Mouse (Mus musculus): ENCODE data around the gene Mast3. TPM values are rescaled to one million over a fixed set of nuclear protein-coding genes. Genes with fewer than 3 reads are reported as not detected.

Gene Mast3
- 40.6 and 40.8 TPM in 2 replicates for polyA plus RNA-seq (2012; rRNA removed)

DNA sequence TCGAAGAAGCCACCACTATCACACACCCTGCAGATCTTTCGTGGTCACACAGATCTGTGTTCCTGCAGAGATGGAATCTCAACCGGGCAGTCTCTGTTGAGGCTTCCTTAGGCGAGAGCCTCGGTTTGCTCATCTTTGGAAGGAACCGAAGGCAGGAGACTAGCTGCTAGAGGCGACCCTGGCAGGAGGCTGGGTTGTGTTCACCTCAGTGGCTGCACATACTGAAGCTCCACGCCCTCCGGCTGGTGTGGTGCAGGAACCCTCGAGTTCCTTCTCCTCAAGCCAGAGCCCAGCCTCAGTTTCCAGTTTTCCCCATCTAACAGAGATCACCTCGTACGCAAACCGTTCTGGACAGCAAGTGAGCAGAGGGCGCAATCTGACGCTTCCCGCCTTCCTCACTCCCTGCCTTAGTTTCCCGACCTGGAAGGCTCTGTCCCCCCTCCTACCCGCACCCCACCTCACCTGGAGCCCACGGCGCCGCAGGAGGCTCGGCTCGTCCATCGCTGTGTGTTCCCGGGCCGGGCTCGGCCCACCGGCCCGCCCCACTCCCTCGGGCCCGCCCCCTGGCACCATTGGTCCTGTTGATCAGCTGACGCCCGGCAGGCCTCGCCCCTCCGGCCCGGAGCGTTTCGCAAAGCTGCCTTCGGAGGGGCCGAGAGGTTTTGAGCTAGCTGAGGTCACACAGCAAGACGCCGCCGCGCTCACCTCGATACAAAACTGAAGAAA, at the start of gene Mast3:
Gene Mast3, minus strand, starts transcription at position 574 of the 726 bp plus-strand sequence.

GRCm38 (mm10) chr8:70839408-70840351, 34.8 kb upstream of the Mast3 start, which contains the start of gene Arrdc2:
Gene Arrdc2, minus strand, starts transcription at chr8:70839720.

DNA sequence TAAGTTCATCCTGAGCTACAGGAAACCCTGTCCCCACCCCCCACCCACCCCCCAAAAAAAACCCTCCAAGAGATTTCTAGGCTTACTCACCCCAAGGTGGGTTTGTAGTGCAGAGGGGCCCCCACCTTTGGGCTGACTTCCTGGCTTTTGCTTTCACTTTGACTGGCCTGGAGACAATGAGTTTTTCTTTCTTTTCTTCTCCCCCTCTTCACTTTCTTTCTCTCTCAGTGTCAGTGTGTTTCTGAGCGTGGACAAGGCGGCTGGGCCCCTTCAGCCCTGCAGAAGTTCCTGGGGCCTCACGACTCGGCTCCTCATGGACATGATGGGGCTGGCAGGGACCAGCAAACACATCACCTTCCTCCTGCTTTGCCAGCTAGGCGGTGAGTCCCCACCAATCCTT, 3.4 kb upstream of the Mast3 start, which contains the start of gene Il12rb1:
Gene Il12rb1, plus strand, starts transcription at position 211 of the 400 bp plus-strand sequence.

DNA sequence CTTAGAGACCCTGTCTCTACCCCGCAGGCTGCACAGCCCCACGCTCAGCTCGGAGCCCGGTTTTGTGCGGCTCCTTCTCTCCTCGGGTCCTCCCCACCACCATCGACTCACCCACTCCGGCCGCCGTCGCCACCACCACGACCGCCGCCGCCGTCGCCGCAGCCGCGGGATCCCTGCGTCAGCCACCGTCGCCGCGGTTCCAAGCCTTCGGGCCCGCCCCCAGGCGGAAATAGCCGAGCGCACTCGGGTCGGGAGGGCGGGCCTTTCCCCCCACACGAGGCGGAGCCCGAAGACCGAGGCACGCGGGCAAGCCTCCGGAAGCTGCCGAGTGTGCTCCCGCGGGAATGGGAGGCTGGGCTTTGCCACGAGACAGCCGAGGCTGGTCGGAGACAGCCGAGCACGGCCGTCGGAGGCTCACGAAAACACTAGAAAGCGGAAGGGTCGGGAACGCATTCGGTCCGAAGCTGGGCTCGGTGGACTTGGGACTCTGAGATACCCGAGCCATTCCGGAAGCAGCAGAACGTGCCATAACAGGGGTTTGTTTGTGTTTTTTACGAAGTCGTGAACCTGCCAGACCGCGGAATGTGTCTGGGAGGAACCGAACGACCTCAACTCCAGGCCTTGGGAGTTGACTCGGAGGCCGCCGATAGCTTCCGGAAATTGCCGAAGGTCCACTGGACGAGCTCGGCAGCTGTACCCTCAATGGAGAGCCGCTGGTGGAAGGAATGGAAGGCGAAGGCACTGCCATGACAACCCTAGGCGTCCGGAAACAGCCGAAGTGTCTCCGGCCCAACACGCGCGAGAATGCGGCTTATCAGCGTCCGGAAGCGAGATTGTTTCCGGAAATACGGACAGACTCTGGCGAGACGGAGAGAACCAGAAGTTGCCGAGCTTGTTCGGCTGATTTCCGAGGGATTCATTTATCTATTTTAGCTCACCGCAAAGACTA, 28.1 kb downstream of the Mast3 start, which contains the start of gene Pik3r2:
Gene Pik3r2, minus strand, starts transcription at position 218 of the 949 bp plus-strand sequence.

GRCm38 (mm10) chr8:70760775-70761406, 44.0 kb downstream of the Mast3 start, which contains the start of gene Mpv17l2:
Gene Mpv17l2, minus strand, starts transcription at chr8:70760946.

GRCm38 (mm10) chr8:70754043-70754870, 50.6 kb downstream of the Mast3 start, which contains the start of gene Rab3a:
Gene Rab3a, plus strand, starts transcription at chr8:70754679.

Other genes with a start within 250 kb of the Mast3 start
- gene Isyna1, start 210.7 kb downstream of the Mast3 start, polyA plus RNA-seq (2012; rRNA removed): 48.7 and 85.8 TPM in 2 replicates
- 157 and 297 TPM in 2 replicates for gene Ssbp4, start 196.2 kb downstream of the Mast3 start, polyA plus RNA-seq (2012; rRNA removed)
- 2.1 and 5.5 TPM in 2 replicates for gene Lrrc25, start 188.9 kb downstream of the Mast3 start, polyA plus RNA-seq (2012; rRNA removed)
- 1.5 and 4.3 TPM in 2 replicates for gene Gdf15, start 172.6 kb downstream of the Mast3 start, polyA plus RNA-seq (2012; rRNA removed)
- gene Pgpep1, start 144.7 kb downstream of the Mast3 start, polyA plus RNA-seq (2012; rRNA removed): 6.0 and 8.1 TPM in 2 replicates
- gene Lsm4, start 131.8 kb downstream of the Mast3 start, polyA plus RNA-seq (2012; rRNA removed): 43.4 and 55.5 TPM in 2 replicates
- gene Jund, start 106.1 kb downstream of the Mast3 start, polyA plus RNA-seq (2012; rRNA removed): 305 and 826 TPM in 2 replicates
- 0.01 and 0.06 TPM in 2 replicates for gene Iqcn, start 101.6 kb downstream of the Mast3 start, polyA plus RNA-seq (2012; rRNA removed)
- 78.8 and 98.8 TPM in 2 replicates for gene Gm3336, start 86.5 kb downstream of the Mast3 start, polyA plus RNA-seq (2012; rRNA removed)
- 4.4 and 8.1 TPM in 2 replicates for gene Pde4c, start 81.3 kb downstream of the Mast3 start, polyA plus RNA-seq (2012; rRNA removed)
- gene Rab3a, start 50.4 kb downstream of the Mast3 start, polyA plus RNA-seq (2012; rRNA removed): 26.6 and 31.2 TPM in 2 replicates
- 90.0 and 283 TPM in 2 replicates for gene Mpv17l2, start 44.1 kb downstream of the Mast3 start, polyA plus RNA-seq (2012; rRNA removed)
- gene Pik3r2, start 28.3 kb downstream of the Mast3 start, polyA plus RNA-seq (2012; rRNA removed): 152 and 224 TPM in 2 replicates
- 0.27 and 0.49 TPM in 2 replicates for gene Il12rb1, start 3.4 kb upstream of the Mast3 start, polyA plus RNA-seq (2012; rRNA removed)
- gene Arrdc2, start 34.7 kb upstream of the Mast3 start, polyA plus RNA-seq (2012; rRNA removed): 34.5 and 41.1 TPM in 2 replicates
- gene Kcnn1, start 58.2 kb upstream of the Mast3 start, polyA plus RNA-seq (2012; rRNA removed): 2.6 and 3.1 TPM in 2 replicates
- gene Ccdc124, start 68.9 kb upstream of the Mast3 start, polyA plus RNA-seq (2012; rRNA removed): 38.7 and 55.7 TPM in 2 replicates
- 165 and 247 TPM in 2 replicates for gene Slc5a5, start 87.7 kb upstream of the Mast3 start, polyA plus RNA-seq (2012; rRNA removed)
- gene Rpl18a, start 92.4 kb upstream of the Mast3 start, polyA plus RNA-seq (2012; rRNA removed): 3,410 and 3,519 TPM in 2 replicates
- gene Map1s, start 100.9 kb upstream of the Mast3 start, polyA plus RNA-seq (2012; rRNA removed): 19.5 and 26.4 TPM in 2 replicates

Data from stomach, adult 2 months (tissue).